Mouse (Mus musculus) B cell, adult 2 months (primary cell): ENCODE results near the gene Nub1.

ENCODE experiments used
- DNase-seq, 2 experiments: peaks; one replicate each; pipeline ENCODE4 v3.0.0; 2022

Gene Nub1

DNA sequence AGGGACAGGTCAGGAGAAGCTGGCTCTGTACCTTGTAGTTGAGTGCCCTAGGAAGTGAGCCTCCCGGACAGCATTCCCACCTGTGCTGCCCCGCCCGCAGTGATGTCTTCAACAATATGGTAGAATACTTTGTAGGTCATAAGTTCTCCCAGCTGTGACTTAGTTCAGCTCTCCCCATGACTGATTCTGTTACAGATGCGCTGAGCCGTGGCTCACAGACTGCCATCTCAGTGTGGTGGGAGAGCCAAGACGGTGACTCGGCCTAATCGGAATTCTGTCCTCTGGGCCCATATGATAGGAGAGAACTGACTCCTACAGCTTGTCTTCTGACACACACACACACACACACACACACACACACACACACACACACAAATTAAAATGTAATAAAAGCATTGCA, 19.3 kb downstream of the Nub1 start:
- no peak for DNase-seq

DNA sequence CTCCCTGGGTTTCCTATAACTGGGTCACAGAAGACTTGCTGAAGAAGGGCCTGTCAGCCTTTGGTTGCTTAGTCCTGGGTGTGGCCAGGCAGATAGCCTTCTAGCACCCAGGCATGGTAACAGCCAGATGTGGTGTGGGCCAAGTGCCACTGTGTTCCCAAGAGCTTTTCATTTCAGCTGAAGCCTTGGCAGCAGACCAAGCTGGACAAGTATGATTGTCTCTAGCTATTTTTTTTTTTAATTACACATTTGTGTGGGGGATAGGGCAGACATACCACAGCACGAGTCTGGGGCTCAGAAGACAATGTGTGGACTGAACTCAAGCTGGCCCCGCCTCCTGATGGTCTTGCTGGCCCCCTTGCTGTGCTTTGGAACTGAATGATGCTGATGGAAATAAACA, 24.6 kb downstream of the Nub1 start:
- no peak for DNase-seq

DNA sequence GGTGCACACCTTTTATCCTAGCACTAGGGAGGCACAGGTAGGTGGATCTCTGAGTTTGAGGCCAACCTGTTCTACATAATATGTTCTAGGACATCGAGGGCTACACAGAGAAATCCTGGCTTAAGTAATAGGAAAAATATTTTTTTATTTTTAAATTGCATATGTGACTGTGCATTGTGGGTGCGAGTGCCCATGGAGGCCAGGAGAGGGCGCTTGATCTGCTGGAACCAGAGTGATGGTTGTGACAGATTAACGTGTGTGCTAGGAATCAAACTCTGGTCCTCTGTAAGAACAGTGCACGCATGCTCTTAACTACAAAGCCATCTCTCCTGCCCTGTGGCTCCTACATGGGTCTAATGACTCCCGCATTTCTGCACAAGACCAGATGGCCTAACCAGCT, 26.3 kb downstream of the Nub1 start:
- no peak for DNase-seq

- no peak for DNase-seq
Measured at GRCm38 (mm10) chr5:24713199-24713598, 27.9 kb downstream of the Nub1 start.

GRCm38 (mm10) chr5:24713987-24714386, 28.7 kb downstream of the Nub1 start:
- DNase-seq = no peak

DNA sequence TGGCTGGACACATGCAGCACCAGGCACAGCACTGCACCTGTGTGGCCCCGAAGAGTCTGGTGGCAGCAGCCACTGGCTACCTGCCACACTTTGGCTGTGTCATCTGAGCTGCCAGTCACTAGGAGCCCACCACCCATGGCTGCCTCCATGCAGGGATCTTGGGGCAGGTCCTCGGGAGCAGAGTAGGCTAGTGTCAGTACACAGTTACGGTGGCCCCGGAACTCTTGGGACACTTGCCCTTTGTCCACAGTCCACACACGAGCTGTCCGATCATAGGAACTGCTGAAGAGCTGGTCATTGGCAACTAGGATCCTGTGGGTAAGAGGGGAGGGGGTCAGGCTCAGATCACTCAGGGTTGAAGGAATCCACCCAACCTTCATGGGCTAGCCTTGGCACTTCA, 32.7 kb downstream of the Nub1 start:
- DNase-seq = no peak

GRCm38 (mm10) chr5:24719852-24720251, 34.5 kb downstream of the Nub1 start:
- no peak for DNase-seq

DNA sequence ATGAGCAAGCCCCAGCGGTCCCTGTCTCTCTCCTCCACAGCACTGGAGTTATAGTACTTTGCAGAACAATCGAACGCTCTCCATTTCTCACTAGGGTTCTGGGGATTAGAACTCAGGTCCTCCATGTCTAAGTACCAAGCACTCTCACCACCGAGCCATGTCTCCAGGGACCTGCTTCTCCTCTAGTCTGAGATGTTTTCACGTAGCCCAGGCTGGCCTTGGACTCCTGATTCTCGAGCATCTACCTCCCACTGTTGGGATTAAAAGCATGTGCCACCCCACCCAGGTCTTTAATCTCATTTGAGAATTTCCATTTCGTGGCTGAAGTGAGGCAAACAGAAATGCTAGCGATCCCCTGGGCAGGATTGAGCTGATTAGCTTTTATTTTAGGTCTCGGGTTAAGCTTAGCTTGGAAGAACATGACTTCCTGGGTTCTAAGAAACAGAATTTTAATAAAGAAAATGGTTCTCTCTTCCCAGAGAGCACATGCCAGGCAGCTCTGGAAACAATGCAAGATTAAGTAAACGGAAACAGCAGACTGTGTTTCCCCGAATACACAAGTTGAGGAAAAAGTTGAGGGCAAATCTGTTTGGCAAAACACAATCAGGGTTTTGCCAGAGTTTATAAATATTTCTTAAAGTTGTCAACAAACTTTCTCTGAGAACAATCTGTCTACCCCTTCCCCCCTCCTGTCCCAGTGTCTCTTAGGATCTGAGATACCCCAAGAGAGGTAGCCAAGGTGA, 38.4 kb downstream of the Nub1 start:
- DNase-seq = no peak

- no peak for DNase-seq
Measured at GRCm38 (mm10) chr5:24724270-24724634, 38.9 kb downstream of the Nub1 start.

- DNase-seq = no peak
Measured at GRCm38 (mm10) chr5:24724805-24725204, 39.5 kb downstream of the Nub1 start.

- no peak for DNase-seq
Measured at GRCm38 (mm10) chr5:24725897-24726296, 40.6 kb downstream of the Nub1 start.

- no peak for DNase-seq
Measured at GRCm38 (mm10) chr5:24726901-24727836, 41.8 kb downstream of the Nub1 start.

- DNase-seq = no peak
Measured at GRCm38 (mm10) chr5:24729797-24730487, 44.6 kb downstream of the Nub1 start.

GRCm38 (mm10) chr5:24730488-24730871, 45.1 kb downstream of the Nub1 start, which contains the start of gene Wdr86:
Wdr86 (minus strand) TSS chr5:24730727.
- DNase-seq = no peak

DNA sequence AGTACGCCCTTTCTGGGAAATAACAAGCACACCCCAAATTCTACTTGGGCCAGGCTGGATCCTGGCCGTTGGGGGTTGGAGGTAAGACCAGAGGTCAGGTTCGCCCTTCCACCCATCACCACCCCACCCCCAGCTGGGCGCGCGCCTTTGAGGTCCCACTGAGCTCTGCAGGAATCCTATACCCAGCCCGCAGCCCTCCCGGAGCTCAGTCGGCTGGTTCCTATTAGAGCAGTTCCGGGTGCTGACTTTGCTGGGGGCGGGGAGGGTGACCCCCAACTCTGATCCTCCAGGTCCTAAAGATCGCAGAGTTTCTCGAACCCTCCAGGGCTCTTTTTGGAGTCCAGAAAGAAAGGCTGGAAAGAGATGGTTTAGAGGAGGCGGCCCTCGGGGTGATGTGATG, 45.7 kb downstream of the Nub1 start:
- no peak for DNase-seq

- DNase-seq = no peak
Measured at GRCm38 (mm10) chr5:24733134-24733533, 47.8 kb downstream of the Nub1 start.

DNA sequence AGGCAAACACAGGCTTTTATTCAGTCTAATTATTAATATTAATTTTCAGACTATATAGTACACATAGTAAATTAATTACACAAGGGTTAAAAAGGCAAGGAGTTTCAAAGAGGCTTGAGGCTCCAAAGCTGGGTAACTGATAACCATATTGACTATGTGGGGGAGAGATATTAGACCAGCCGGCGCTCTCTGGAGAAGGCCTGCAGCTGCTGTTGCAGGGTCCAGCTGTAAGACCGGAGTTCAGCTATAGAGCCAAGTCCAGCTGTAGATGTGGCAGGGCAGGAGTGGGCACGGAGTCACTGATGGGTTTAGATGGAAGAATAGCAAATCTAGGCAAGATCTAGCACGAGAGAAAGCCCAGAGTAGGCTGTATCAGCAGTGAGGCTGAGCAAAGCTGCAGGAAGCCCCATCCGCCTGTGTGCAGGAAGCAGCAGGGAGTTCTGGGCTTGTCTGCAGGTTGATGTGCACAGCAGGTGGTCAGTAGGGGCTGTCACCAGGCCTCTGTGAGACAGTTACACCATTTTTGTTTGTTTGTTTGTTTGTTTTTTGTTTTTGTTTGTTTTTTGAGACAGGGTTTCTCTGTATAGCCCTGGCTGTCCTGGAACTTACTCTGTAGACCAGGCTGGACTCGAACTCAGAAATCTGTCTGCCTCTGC, 48.6 kb downstream of the Nub1 start:
- DNase-seq = no peak

DNA sequence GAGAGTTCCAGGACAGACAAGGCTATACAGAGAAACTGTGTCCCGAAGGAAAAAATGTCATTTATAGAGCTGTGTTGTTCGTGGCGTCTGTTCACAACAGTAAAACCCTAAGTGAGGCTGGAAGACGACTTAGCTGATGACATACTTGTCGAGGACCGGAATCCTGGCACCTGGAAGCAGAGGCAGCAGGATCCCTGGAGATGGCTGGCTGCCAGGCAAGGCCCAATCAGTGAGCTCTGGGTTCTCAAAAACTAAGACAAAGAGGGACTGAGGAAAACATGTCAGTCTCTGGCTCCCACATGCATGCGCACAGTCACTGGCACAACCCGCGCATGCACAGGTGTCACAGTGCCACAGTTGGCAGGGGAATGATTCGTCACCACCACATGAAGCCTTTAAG, 52.3 kb downstream of the Nub1 start:
- no peak for DNase-seq

GRCm38 (mm10) chr5:24738517-24738916, 53.2 kb downstream of the Nub1 start:
- DNase-seq = no peak

DNA sequence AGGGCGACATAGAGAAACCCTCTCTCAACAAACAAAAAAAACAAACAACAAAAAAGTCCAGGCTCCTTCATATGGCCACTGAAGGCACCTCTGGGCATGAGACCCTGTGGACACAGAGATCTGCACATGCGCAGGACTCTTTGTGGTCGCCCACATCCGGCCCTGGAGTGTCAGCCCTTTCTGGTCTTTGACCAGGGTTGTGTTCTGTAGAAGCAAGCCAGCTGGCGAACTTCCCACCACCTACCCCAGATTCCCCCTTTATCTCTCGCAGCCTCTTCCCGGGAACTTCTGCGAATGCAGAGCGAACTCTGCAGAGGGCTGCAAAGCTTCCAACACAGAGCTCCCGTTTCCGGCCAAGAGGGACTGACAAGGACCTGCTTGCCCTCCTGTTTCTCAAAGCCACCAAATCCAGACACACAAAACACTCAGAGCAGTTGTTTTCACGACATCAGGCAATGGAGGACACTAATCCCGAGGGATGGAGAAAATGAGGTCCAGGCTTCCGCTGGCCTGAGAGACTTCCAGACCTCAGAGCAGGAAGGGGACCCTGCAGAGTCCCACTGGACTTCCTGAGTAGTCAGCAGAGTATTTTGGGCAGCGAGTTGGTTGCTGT, 53.9 kb downstream of the Nub1 start:
- DNase-seq = peak; percentile 69

- no peak for DNase-seq
Measured at GRCm38 (mm10) chr5:24741172-24741885, 56.0 kb downstream of the Nub1 start.

DNA sequence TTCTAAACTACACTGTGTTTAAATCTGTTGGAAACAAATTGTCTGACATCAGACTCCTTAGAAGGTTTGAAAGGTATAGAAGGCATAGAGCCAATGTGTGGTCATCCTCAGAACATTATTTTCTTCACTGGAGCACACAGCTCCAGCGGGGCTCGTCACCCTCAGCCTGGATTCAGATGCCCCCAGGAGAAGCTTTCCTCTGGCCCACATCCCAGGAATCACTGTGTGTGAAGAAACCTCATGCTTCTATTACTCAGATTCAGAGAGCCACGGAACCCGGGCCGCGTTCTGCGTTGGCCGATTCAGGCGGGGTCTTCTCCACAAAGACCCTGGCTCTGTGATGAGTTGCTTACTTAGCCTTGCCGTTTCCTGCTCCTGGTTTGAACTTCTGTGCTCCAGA, 58.6 kb downstream of the Nub1 start:
- no peak for DNase-seq
